Mouse (Mus musculus) megakaryocyte progenitor cell, adult 5-6 weeks (primary cell): ENCODE data around the gene Svs4. TPM values are rescaled to one million over a fixed set of nuclear protein-coding genes. Genes with fewer than 3 reads are reported as not detected.
"Not testable (repeated sequence)": the region's sequence is repeated elsewhere in the genome, so short reads cannot be mapped to it uniquely, and the experiment has no call there.

Experiments used
- ATAC-seq: replicated peaks from 2 replicates; pipeline ENCODE4 v1.8.0; 2016; ENCODE audit warnings: mild to moderate bottlenecking, moderate TSS enrichment, inconsistent platforms; ENCODE audit not compliant: poor library complexity
- total RNA-seq, 2 experiments: library from RNA; stranded (forward) in 1 of 2; stranded (reverse) in 1 of 2; fragments of 157-497, 149-512 nt in 1 of 2; fragments of 200-1000 nt in 1 of 2; gene quantifications; 2 replicates each; pipeline versions ENCODE4 v1.2.3 to v1.2.4; 2015 to 2017

Svs4 gene
- total RNA-seq (2015) (not detected in 2 replicates), total RNA-seq (2017) (not detected in 2 replicates)

DNA sequence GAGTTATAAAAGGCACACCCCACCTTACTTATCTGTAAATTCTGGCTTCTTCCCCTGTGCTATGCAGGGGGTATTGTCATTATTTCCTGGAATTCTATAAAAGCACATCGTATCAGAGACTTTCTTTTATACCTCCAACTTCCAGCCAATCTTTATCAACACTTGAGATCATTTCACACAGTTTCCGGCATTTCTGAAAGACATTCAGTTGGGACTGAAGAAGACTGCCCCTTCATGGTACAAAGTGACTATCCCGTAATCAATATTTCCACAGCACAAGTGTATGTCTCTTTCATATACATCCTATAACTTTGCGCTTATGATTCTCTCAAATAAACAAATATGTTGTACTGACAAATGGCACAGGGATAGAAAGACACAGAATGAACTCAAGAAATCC is at the start of gene Svs4:
TSS of gene Svs4 (minus strand) at position 101 of the 400 bp plus-strand sequence.
- no peak for ATAC-seq

DNA sequence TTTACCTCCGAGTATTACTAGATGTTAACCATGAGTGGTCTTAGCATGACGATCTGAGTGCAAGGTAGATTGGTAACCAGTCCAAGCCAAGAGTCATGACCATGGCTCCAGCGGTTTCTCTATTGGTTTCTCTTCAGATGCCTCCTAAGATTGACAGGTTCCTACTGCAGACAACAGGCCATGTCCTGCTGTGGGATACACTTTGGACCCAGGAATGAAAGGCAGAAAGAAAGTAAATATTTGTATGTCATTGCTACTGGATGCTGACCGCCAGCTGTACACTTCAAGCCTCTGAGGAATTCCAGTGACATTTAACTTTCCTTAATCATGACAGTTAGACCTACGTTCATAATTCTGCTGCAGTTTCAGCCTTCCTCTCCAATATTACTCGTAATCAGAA is 42.7 kb upstream of the Svs4 start:
- no peak for ATAC-seq

DNA sequence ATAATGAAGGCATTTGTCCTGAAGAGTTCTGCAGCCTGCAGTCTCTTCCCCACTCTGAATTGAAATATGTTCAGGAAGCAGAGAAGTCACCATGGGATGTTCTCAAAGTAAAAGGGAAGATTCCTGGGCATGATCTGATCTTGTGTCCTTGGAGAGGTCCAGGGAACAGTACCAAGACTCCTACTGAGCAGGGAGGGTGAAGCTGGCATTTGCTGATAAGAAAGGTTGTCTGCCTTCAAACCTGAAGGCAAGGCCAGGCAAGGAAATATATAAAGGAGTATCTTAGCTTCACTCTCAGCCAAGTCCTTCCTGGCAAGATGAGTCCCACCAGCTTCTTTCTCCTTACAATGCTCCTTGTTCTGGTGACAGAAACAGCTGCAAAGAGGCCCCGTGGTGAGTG is 38.2 kb upstream of the Svs4 start, which contains the start of gene Svs6:
TSS of gene Svs6 (plus strand) at position 301 of the 400 bp plus-strand sequence.
- not testable (repeated sequence) for ATAC-seq

DNA sequence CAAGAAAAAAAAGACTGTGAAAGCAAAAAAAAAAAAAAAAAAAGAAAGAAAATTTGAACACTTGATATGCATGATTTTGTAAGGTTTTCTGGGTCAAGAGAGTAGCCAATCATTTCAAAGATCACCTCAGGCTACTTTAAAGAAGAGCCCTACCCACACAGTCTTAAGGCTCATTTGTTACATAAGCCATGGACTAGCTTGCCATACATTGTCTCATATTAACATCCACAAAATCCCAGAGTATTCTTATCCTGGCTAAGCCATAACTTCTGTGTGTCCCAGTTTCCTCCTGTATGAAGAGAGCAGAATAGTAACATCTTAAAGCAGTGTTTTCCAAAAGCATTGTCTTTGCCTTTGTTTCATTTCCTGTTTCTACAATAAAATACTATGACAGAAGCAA is 37.2 kb upstream of the Svs4 start:
- not testable (repeated sequence) for ATAC-seq

DNA sequence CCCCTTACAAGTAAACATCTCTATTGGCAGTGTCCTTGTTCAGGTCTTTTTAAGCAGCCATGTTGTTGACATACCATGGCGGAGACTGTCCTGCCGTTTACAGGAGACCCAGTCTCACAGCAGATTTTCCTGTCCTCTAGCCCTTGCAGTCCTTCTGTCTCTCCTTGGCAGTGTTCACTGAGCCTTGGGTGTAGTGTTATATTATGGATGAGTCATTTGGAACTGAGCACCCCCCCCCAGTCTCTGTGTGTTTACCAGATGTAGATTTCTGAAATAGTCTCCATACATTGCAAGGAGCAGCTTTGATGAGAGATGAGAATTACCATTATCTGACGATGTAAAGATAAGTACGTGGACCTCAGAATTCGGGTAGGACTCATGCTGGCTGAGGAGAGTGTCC is 34.3 kb upstream of the Svs4 start:
- no peak for ATAC-seq

DNA sequence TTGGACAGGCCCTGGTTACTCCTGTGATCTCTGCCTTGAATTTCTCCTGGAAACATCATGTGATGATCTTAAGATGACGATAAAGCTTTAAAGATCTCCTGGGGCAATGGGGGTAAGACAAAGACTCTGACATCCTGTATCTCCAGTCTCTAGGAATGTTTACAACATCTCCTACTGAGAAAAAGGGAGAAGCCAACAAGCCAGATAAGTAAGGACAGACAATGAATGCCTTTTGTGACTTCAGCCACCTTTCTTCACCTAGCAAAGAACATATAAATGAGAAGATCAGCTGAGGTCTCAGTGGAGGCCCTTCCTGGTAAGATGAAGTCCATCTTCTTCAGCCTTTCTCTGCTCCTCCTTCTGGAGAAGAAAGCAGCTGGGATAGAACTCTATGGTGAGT is 10.7 kb upstream of the Svs4 start, which contains the start of gene Svs3a:
TSS of gene Svs3a (plus strand) at position 301 of the 400 bp plus-strand sequence.
- not testable (repeated sequence) for ATAC-seq

DNA sequence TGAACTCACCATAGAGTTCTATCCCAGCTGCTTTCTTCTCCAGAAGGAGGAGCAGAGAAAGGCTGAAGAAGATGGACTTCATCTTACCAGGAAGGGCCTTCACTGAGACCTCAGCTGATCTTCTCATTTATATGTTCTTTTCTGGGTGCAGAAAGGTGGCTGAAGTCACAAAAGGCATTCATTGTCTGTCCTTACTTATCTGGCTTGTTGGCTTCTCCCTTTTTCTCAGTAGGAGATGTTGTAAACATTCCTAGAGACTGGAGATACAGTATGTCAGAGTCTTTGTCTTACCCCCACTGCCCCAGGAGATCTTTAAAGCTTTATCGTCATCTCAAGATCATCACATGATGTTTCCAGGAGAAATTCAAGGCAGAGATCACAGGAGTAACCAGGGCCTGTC is 21.7 kb downstream of the Svs4 start, which contains the start of gene Svs3b:
TSS of gene Svs3b (minus strand) at position 101 of the 400 bp plus-strand sequence.
- ATAC-seq, result not testable (repeated sequence)

DNA sequence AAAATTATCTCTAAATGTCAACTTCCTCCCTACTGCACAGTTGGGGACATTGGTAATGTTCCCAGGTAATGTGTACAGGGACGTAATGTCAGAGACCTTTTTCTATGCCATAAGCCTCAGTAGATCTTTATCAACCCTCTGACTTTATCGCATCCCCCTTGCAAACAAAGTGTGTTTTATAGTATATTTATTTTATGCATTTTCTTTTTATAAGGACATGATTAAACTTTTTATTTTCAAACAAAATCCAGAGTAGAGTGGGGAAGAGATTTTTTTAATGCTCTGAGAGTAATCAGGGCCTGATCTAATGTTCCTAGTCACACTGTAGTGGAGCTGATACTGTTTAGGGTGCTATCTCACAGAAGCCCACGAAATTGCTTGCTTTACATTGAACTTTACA is 39.9 kb downstream of the Svs4 start, which contains the start of gene Svs2:
TSS of gene Svs2 (minus strand) at position 101 of the 400 bp plus-strand sequence.
- no peak for ATAC-seq

DNA sequence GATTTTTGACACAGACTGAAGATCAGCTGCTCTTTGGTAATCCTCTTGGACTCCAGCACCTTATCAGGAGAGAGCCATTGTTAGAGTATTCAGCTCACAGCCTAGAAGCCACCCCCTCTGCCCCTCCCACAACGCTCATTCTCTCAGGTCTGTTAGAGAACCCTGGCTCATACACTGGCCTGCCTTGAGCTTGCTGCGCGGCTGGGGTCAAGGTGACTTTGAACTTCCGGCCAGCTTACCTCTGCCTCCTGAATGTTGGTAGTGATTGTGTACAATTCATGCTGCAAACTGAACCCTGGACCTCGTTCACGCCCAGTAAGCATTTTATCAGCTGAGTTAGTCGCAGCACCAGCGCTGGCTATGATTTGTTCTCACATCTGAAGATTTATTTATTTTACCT is 45.6 kb downstream of the Svs4 start:
- ATAC-seq, result no peak

DNA sequence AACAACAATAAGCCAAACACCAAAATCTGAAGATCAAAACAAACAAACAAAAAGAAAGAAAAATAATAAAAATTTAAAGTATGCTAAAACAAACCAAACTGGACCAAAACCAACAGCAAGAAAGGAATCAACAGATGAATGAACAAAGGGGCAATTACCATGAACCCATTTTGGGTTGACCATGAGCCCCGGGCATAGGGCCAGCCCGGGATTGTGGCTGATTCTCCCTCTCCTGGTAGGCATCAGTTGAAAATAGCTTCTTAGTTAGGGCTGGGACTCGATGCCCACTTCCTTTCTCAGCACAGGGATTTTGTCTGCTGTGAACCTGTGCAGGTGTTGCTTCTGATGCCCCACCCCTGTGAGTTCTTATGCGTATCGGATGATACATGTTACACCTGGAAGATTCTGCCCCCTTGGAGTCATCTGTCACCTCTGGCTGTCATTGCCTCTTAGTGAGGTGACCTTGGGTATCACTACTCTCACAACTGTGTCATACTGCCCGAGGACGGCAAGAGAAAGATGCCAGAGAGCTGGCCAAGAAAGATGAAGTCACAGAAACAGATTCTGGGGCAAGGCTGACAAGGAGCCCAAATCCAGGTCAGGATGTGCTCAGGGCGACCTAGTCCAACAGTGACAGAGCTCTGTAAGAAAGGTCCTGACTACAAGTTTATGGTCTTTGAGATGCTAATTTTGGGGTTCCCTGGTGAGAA is 49.7 kb downstream of the Svs4 start:
- no peak for ATAC-seq

Other genes with a start within 250 kb of the Svs4 start
- 152 and 189 TPM in 2 replicates for gene Stk4, start 208.1 kb downstream of the Svs4 start, total RNA-seq (2015)
- gene Stk4, start 208.1 kb downstream of the Svs4 start, total RNA-seq (2017), result 115 and 156 TPM in 2 replicates
- gene Tomm34, start 207.3 kb downstream of the Svs4 start, total RNA-seq (2015), result 48.0 and 55.0 TPM in 2 replicates
- gene Tomm34, start 207.3 kb downstream of the Svs4 start, total RNA-seq (2017), result 44.5 and 44.8 TPM in 2 replicates
- 0.05 TPM in 1 of 2 replicates, not detected in the other for gene Kcns1, start 107.3 kb downstream of the Svs4 start, total RNA-seq (2015)
- 0.08 and 0.17 TPM in 2 replicates for gene Kcns1, start 107.3 kb downstream of the Svs4 start, total RNA-seq (2017)
- gene Wfdc5, start 95.7 kb downstream of the Svs4 start, total RNA-seq (2015), result not detected in 2 replicates
- gene Wfdc5, start 95.7 kb downstream of the Svs4 start, total RNA-seq (2017), result not detected in 2 replicates
- not detected in 2 replicates for gene Wfdc12, start 87.9 kb downstream of the Svs4 start, total RNA-seq (2015)
- gene Wfdc12, start 87.9 kb downstream of the Svs4 start, total RNA-seq (2017), result not detected in 2 replicates
- gene Wfdc15a, start 78.3 kb downstream of the Svs4 start, total RNA-seq (2015), result not detected in 2 replicates
- gene Wfdc15a, start 78.3 kb downstream of the Svs4 start, total RNA-seq (2017), result not detected in 2 replicates
- gene Wfdc15b, start 56.8 kb downstream of the Svs4 start, total RNA-seq (2015), result not detected in 2 replicates
- gene Wfdc15b, start 56.8 kb downstream of the Svs4 start, total RNA-seq (2017), result not detected in 2 replicates
- not detected in 2 replicates for gene Svs2, start 40.0 kb downstream of the Svs4 start, total RNA-seq (2015)
- not detected in 2 replicates for gene Svs2, start 40.0 kb downstream of the Svs4 start, total RNA-seq (2017)
- not detected in 2 replicates for gene Svs3b, start 21.8 kb downstream of the Svs4 start, total RNA-seq (2015)
- not detected in 2 replicates for gene Svs3b, start 21.8 kb downstream of the Svs4 start, total RNA-seq (2017)
- gene Svs3a, start 10.8 kb upstream of the Svs4 start, total RNA-seq (2015), result not detected in 2 replicates
- gene Svs3a, start 10.8 kb upstream of the Svs4 start, total RNA-seq (2017), result not detected in 2 replicates
- gene Svs6, start 38.3 kb upstream of the Svs4 start, total RNA-seq (2015), result not detected in 2 replicates
- gene Svs6, start 38.3 kb upstream of the Svs4 start, total RNA-seq (2017), result not detected in 2 replicates
- gene Svs5, start 54.3 kb upstream of the Svs4 start, total RNA-seq (2015), result not detected in 2 replicates
- gene Svs5, start 54.3 kb upstream of the Svs4 start, total RNA-seq (2017), result not detected in 2 replicates
- 244 and 316 TPM in 2 replicates for gene Slpi, start 110.6 kb upstream of the Svs4 start, total RNA-seq (2015)
- 39.7 and 71.6 TPM in 2 replicates for gene Slpi, start 110.6 kb upstream of the Svs4 start, total RNA-seq (2017)
- not detected in 2 replicates for gene Rbpjl, start 124.7 kb upstream of the Svs4 start, total RNA-seq (2015)
- not detected in 2 replicates for gene Rbpjl, start 124.7 kb upstream of the Svs4 start, total RNA-seq (2017)
- gene Matn4, start 126.7 kb upstream of the Svs4 start, total RNA-seq (2015), result not detected in 2 replicates
- gene Matn4, start 126.7 kb upstream of the Svs4 start, total RNA-seq (2017), result not detected in 2 replicates
- gene Sdc4, start 165.4 kb upstream of the Svs4 start, total RNA-seq (2015), result not detected in 2 replicates
- 0.41 TPM in 1 of 2 replicates, not detected in the other for gene Sdc4, start 165.4 kb upstream of the Svs4 start, total RNA-seq (2017)
- gene Sys1, start 178.5 kb upstream of the Svs4 start, total RNA-seq (2015), result 39.1 and 39.5 TPM in 2 replicates
- gene Sys1, start 178.5 kb upstream of the Svs4 start, total RNA-seq (2017), result 11.2 and 20.0 TPM in 2 replicates
- gene Gm20458, start 182.5 kb upstream of the Svs4 start, total RNA-seq (2015), result not detected in 2 replicates
- gene Gm20458, start 182.5 kb upstream of the Svs4 start, total RNA-seq (2017), result not detected in 2 replicates
- gene Trp53tg5, start 195.3 kb upstream of the Svs4 start, total RNA-seq (2015), result not detected in 2 replicates
- gene Trp53tg5, start 195.3 kb upstream of the Svs4 start, total RNA-seq (2017), result not detected in 2 replicates
- gene Dbndd2, start 207.6 kb upstream of the Svs4 start, total RNA-seq (2015), result 1.1 and 2.7 TPM in 2 replicates
- gene Dbndd2, start 207.6 kb upstream of the Svs4 start, total RNA-seq (2017), result 0.04 and 0.47 TPM in 2 replicates
- gene Pigt, start 219.1 kb upstream of the Svs4 start, total RNA-seq (2015), result 75.1 and 80.0 TPM in 2 replicates
- 34.3 and 42.0 TPM in 2 replicates for gene Pigt, start 219.1 kb upstream of the Svs4 start, total RNA-seq (2017)